Mouse (Mus musculus) spleen, adult 18-20 months (tissue): Measurements from ENCODE around the gene Olfr1132.
"Not testable (repeated sequence)": the region's sequence is repeated elsewhere in the genome, so short reads cannot be mapped to it uniquely, and the experiment has no call there.

ENCODE experiments used
- DNase-seq, 2 experiments: peaks; one replicate each; pipeline ENCODE4 v3.0.0; 2022; ENCODE audit warnings: mixed read lengths in 2 of 2

The Olfr1132 gene

DNA sequence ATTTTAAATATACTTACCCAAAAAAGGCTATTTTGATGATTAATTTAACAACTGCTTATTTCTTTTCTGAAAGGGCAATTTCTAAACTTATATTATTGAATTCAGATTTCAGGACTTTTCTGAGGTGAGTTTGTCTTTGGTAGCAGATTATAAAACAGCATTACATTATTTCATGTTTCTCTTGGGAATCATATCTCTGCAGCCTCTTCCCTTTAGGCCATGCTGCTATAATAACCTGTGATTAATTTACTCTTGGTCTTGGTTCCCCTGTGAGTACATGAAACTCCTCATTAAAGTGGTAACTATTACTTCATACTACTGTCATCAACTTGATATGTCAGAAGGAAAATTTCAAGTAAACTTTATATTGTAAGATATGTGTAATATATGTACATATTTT, at the start of gene Olfr1132:
TSS of gene Olfr1132 (minus strand) at position 101 of the 400 bp plus-strand sequence.
- DNase-seq: no peak

DNA sequence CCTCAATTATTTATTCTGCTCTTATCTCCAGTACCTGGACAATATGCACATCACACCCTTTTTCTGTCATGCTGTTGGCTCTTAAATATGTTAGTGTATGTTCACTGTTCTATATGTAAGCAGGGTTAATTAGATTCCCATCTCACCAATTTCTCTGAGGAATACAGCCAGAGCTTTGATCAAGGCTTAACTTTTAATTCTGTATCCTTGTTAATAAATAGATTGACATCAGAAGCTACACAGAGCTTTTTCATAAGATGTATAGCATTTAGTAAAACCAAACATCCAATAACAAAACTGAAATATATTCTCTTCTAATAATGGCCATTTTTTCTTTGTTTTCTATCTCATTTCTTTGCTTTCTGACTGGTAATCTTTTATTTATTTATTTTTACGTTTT, 36.2 kb upstream of the Olfr1132 start, which contains the start of gene Olfr1135:
TSS of gene Olfr1135 (minus strand) at position 101 of the 400 bp plus-strand sequence.
- no peak for DNase-seq

DNA sequence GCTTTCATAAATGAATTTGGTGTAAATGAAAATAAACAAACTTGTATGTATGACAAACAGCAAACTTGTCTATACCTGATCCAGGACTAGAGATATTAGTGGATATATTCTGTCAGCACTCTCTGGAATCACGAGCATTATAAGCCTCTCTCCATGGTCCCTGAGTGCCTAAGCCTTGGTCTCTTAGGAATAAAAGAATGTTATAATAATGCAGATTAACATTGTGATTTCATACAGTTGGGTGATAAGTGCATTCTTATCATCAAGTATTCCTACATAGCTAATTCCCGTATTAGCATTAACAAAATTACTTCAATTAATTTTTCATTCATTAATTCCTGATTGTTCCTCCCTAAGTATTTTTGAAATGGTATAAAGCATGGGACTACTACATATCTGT, 21.0 kb upstream of the Olfr1132 start, which contains the start of gene Olfr1134:
TSS of gene Olfr1134 (minus strand) at position 101 of the 400 bp plus-strand sequence.
- no peak for DNase-seq

DNA sequence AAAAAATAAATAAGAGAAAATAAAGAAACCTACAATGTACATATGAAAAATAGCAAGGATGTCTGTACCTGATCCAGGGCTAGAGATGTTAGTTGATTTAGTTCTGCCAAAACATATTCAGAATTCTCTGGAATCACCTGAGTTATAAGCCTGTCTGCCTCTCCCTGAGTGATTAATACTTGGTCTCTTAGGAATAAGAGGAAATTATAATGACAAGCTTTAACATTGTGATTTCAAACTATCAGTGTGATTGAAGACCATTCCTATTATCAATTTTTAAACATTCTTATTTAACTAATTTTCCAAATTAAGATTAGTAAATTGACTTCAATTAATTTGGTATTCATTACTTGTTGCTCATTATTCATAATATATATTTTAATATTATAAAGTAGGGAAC, 9.9 kb upstream of the Olfr1132 start, which contains the start of gene Olfr1133:
TSS of gene Olfr1133 (minus strand) at position 101 of the 400 bp plus-strand sequence.
- DNase-seq: no peak

DNA sequence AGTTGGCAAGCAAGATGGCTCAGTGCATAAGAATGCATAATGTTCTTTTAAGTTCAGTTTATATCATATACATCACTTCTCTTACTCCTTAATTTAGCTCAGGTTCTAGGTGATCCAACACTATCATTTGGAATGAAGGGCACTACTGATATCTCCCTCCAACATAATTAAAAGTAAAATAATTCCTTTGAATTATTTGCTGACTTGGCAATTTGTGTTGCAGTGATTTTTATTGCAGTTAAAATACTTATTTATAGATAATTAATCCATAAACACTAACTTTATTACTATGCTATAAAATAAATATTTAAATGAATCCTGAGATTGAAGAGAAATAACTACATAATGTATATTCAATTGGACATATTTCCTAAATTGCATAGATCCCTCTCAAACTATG, 5.1 kb upstream of the Olfr1132 start:
- DNase-seq: no peak

DNA sequence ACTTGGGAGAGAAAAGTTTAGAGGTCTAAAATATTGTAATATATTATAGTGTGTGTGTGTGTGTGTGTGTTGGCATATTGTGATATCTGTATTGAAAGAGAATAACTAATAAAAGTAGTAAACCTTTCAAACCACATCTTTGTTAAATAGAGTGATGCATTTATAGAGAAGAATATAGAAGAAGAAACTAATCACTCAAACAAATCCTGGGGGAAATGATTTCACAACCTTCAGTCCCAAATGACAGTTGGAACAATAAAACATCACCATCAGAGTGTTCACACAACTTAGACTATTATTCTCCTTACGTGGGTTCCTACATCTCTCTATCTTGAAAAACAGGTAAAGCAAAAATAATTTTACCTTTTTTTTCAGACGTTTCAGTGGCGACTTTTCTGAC, 10.5 kb downstream of the Olfr1132 start, which contains the start of gene Olfr1131:
TSS of gene Olfr1131 (plus strand) at position 301 of the 400 bp plus-strand sequence.
- no peak for DNase-seq

DNA sequence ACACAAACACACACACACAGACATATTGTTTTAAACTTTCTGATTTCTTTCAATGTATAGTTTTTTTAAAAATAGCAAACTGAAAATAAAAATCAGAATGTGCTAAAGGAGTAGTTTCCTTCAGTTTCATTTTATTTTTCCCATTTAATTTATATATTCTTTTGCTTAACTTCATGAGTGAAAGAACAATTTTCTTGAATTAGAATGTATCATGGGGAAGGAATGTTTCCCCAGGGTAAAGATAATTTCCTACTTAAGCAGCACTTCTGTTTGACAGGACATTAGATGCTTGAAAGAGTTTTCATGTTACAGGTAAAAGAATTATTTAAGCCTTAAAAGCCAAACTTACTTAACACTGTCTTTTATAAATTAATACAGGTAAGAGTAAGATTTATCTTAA, 31.4 kb downstream of the Olfr1132 start, which contains the start of gene Olfr1130:
TSS of gene Olfr1130 (plus strand) at position 301 of the 400 bp plus-strand sequence.
- DNase-seq: not testable (repeated sequence)
